Mouse (Mus musculus) midbrain, embryonic 10.5 days (tissue): Measurements from ENCODE around the gene 4930563M21Rik. TPM values are rescaled to one million over a fixed set of nuclear protein-coding genes. Genes with fewer than 3 reads are reported as not detected.
"Not testable (repeated sequence)": the region's sequence is repeated elsewhere in the genome, so short reads cannot be mapped to it uniquely, and the experiment has no call there.

ENCODE experiments used
- DNase-seq: peaks from one replicate; pipeline ENCODE4 v3.0.0-alpha.2; 2017; ENCODE audit warnings: low spot score
- H3K27ac ChIP-seq: fragments of 300-500 bp; sonication (generic); replicated peaks from 2 replicates; pipeline ENCODE4 v1.5.1; 2016; ENCODE audit warnings: mild to moderate bottlenecking
- H3K27me3 ChIP-seq: fragments of 300-500 bp; sonication (generic); 2 replicates; pipeline ENCODE4 v1.6.1; 2016; ENCODE audit warnings: low read depth, mild to moderate bottlenecking; ENCODE audit not compliant: poor library complexity, severe bottlenecking
- H3K36me3 ChIP-seq: fragments of 300-500 bp; sonication (generic); 2 replicates; pipeline ENCODE4 v1.6.1; 2016; ENCODE audit warnings: mild to moderate bottlenecking, moderate library complexity
- H3K4me1 ChIP-seq: fragments of 300-500 bp; sonication (generic); 2 replicates; pipeline ENCODE4 v1.6.1; 2016
- H3K4me3 ChIP-seq: fragments of 300-500 bp; sonication (generic); 2 replicates; pipeline ENCODE4 v1.5.1; 2016; ENCODE audit warnings: mild to moderate bottlenecking, moderate library complexity
- H3K9me3 ChIP-seq: fragments of 300-500 bp; sonication (generic); replicated peaks from 2 replicates; pipeline ENCODE4 v1.6.1; 2016; ENCODE audit warnings: mild to moderate bottlenecking
- WGBS: fragments of 180-500 bp; shearing (Covaris S2); methylation state at CpG from one replicate; pipeline ENCODE4 v1.1.7; 2016; 5-methylcytosine and 5-hydroxymethylcytosine counted together
- polyA plus RNA-seq: library from polyadenylated mRNA; unstranded; fragments of >200 nt; fragmentation: Nextera tagmentation; extraction: Ambion mirVana; gene quantifications from 2 replicates; pipeline ENCODE4 v1.2.1, GENCODE M21; 2016

The 4930563M21Rik gene
- not detected in 2 replicates for polyA plus RNA-seq

DNA sequence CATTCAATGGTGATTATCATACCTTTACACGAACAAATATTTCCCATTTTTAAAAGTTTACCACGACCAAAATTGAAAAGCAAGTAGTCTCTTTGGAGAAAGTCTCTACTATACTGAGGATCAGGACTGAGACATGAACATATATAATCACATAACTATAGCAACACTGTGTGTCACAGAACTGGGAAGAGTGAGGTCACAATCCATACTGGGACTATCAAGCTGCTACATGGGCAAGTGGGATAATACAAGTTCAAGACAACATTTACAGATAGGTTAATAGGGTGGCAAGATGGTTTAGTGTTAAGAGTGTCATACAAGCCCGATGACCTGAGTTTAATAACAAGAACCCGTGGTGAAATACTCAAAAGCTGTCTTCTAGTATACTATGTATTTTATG, at the start of gene 4930563M21Rik:
TSS of gene 4930563M21Rik (minus strand) at position 101 of the 400 bp plus-strand sequence.
- Histone ChIP-seq H3K9me3 (0 out of 2 replicates have a peak, but pooled peaks cover 6% of the 10 kb centered on the region), H3K36me3 (no peaks in the 10 kb centered on the region), H3K27ac (no peak within 1 kb of the TSS), H3K4me3 (no peak within 1 kb of the TSS), H3K4me1 (no peaks in the 10 kb centered on the region), H3K27me3 (no peaks in the 10 kb centered on the region)
- DNase-seq = no peak
- WGBS = 82% methylated on average over 4 of the region's 4 CpGs

DNA sequence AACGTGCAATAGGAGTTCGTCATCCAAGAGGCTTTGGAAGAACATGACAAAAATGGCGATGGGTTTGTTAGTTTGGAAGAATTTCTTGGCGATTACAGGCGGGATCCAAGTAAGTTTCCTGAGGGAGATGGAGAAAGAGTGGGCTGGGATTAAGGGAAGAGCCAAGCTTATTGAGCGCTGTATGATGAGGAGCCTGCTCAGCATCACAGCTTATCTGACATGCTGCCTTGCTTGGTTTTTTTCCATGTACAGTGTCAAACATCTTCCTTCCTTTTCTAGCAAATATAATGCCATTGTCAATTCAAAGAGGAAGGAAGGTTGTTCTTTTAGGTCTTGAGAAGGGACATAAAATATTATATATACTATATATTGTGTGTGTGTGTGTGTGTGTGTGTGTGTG, 45.8 kb upstream of the 4930563M21Rik start:
- H3K27me3 ChIP-seq = no peaks in the 10 kb centered on the region
- 96% methylated on average over 6 of the region's 6 CpGs for WGBS
- peaks cover 99% of the 10 kb centered on the region for H3K36me3 ChIP-seq
- H3K9me3 ChIP-seq = no peaks in the 10 kb centered on the region
- H3K4me3 ChIP-seq = no peak overlapping the region
- H3K27ac ChIP-seq = no peak overlapping the region
- no peak for DNase-seq
- no peaks in the 10 kb centered on the region for H3K4me1 ChIP-seq

DNA sequence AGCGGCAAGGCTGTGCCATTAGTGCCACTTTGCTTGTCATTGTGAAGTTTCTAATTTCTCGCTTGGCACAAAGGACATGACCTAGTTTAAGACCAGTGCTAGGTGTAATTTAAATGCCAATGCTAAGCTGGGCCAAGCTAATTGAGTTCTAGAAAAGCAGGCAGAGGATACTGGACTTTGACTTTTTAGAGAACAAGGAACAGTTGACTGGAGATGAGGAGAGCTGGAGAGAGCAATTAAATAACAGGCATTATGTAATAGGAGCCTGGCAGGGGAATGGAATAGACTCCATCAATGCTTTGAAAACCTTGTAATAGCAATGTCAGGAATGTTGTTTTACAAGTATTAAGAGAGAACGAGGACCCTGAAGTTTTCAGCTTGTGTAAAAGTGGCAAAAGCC, 43.4 kb upstream of the 4930563M21Rik start:
- Histone ChIP-seq H3K27ac (no peak overlapping the region), H3K36me3 (peaks cover 93% of the 10 kb centered on the region), H3K9me3 (no peaks in the 10 kb centered on the region), H3K4me3 (no peak overlapping the region), H3K27me3 (no peaks in the 10 kb centered on the region), H3K4me1 (no peaks in the 10 kb centered on the region)
- 87% methylated on average over 3 of the region's 3 CpGs for WGBS
- no peak for DNase-seq

DNA sequence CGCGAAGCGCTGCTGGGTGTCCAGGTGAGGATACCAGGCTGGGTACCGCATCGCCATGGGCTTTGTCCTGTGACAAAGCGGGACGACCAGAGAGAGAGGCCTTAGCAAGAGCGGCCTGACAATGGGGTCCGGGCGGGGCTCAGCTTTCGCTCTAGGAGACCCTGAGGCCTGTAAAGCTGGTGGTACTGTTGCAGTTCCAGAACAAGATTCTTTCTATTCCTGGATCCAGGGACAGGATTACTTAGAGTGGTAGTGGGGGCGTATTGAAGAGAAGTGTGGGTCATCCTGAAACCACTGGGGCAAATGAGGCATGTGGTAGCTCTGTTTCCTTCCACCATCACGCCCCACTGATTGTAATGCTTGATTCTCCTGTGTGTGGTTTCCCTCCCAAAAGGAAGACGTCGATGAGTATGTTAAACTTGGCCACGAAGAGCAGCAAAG, 31.9 kb upstream of the 4930563M21Rik start:
- no peaks in the 10 kb centered on the region for H3K9me3 ChIP-seq
- H3K4me3 ChIP-seq = peak overlapping the region; percentile 78
- DNase-seq = no peak
- H3K4me1 ChIP-seq = peaks cover 29% of the 10 kb centered on the region
- no peaks in the 10 kb centered on the region for H3K27me3 ChIP-seq
- WGBS = 1% methylated on average over 16 of the region's 16 CpGs
- H3K36me3 ChIP-seq = peaks cover 37% of the 10 kb centered on the region
- peak overlapping the region; percentile 97 for H3K27ac ChIP-seq

DNA sequence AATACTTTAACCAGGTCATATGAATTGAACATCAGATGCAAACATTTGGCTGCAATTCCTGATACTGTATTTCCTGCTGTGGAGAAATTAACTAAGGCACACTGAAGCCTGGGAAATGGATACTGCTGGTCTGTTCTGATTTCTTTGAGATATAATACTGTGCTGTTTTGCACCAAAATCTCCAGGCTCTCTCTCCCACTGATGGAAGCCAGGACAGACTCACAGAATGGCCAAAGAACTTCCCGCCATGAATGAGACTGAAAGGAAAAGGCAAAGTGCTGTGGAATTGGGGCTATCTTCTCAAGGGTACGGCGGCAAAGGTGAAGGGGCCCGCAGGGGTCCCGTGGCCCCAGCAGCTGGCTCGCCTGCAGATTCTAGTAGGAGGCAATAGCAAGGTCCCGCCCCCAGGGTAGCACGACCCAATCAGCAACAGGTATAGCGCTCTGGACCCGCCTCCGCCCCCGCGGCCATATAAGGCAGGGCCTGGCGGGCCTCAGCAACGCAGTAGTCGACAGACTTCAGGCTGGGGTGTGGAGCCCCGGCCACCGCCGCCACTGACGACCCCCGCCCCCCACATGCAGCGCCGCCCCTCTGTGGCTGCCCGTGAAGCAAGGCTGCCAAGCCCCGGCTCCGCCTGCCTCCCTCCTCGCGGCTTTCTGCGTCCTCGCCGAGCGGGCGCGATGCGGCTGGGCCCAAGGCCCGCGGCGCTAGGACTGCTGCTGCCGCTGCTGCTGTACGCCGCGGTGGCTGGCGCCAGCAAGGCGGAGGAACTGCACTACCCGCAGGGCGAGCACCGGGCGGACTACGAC, 31.2 kb upstream of the 4930563M21Rik start, which contains the start of gene Rcn2:
TSS of gene Rcn2 (plus strand) at position 474 of the 809 bp plus-strand sequence.
- Histone ChIP-seq H3K9me3 (no peaks in the 10 kb centered on the region), H3K27ac (peak within 1 kb of the TSS; percentile 97), H3K36me3 (peaks cover 31% of the 10 kb centered on the region), H3K4me3 (peak within 1 kb of the TSS; percentile 78), H3K27me3 (no peaks in the 10 kb centered on the region), H3K4me1 (peaks cover 29% of the 10 kb centered on the region)
- WGBS = under 1% methylated on average over 49 of the region's 49 CpGs
- DNase-seq = peak; percentile 96

DNA sequence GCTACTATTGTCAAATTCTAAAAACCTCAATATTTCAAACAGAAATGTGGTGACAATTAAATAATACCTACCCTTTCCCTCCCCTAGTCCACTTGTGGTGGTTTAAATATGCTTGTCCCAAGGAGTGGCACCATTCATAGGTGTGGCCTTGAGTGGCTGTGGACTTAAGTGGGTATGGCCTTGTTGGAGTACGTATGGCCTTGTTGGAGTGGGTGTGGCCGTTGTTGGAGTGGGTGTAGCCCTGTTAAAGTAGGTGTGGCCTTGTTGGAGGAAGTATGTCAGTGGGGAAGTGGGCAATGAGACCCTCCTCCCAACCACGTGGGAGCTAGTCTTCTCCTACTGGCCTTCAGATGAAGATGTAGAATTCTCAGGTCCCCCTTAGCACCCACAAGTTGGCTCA, 21.9 kb upstream of the 4930563M21Rik start:
- no peaks in the 10 kb centered on the region for H3K36me3 ChIP-seq
- no peaks in the 10 kb centered on the region for H3K27me3 ChIP-seq
- no peak overlapping the region for H3K4me3 ChIP-seq
- no peaks in the 10 kb centered on the region for H3K4me1 ChIP-seq
- H3K27ac ChIP-seq = no peak overlapping the region
- no peaks in the 10 kb centered on the region for H3K9me3 ChIP-seq
- DNase-seq = no peak
- WGBS = 68% methylated on average over 3 of the region's 3 CpGs

DNA sequence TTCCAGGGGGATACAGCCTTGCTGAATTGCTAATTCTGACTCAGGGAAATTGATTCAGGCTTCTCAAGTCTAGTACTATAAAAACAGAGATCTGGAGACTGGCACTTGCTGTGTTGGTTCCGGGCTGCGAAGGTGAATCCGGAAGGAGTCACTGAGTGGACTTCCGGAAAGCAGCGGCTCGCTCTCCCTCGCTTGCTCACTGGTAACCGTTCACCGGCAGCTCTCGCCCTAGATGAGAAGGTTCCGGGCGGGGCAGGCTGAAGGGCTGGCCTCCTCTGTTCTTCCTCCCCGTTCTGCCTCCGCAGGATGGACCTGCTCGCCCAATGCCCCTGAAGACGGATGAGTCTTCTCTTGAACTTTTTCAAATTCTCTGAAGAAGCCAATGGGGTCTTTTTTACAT, 16.9 kb upstream of the 4930563M21Rik start:
- Histone ChIP-seq H3K27me3 (no peaks in the 10 kb centered on the region), H3K4me1 (no peaks in the 10 kb centered on the region), H3K4me3 (no peak overlapping the region), H3K9me3 (no peaks in the 10 kb centered on the region), H3K27ac (no peak overlapping the region), H3K36me3 (no peaks in the 10 kb centered on the region)
- no peak for DNase-seq
- WGBS = 87% methylated on average over 16 of the region's 16 CpGs

DNA sequence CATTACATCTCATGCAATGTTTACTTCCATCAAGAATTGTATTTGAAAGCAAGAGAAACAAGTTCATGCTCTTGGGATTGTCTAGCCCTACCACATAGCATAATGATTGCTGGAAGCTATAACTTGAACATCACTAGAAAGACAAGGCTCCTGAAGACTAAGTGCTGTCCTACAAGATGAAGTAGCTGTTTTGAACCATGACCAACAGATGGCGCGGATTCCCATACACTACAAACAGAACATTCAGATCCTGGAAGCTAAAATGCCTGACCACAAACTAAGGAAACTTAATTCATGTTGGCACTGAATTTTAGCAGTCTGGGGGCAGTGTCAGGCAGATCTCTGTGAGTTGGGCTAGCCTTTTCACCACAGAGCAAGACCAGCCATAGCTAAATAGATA, 14.4 kb upstream of the 4930563M21Rik start:
- WGBS = 52% methylated on average over 2 of the region's 2 CpGs
- Histone ChIP-seq H3K4me3 (no peak overlapping the region), H3K27me3 (no peaks in the 10 kb centered on the region), H3K9me3 (no peaks in the 10 kb centered on the region), H3K4me1 (no peaks in the 10 kb centered on the region), H3K27ac (no peak overlapping the region), H3K36me3 (no peaks in the 10 kb centered on the region)
- no peak for DNase-seq

DNA sequence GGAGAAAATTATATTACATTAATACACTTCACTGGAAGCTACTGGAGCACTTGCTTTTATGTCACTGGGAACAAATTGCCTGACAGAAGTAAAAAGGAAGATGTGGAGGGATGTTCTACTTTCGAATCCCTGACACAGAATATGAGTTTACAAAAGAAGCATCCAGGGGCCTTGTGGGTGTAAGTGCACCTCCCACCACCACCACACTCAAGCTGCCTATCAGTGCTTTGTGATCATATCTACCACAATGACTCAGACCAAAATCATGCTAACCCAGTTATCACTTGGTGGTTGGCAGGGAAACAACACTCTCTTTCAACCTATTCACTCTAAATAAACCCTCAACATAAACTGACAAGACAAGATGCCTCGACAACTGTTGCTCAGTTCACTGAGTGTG, 5.7 kb downstream of the 4930563M21Rik start:
- 60% methylated on average over 1 of the region's 2 CpGs for WGBS
- not testable (repeated sequence) for H3K4me3 ChIP-seq, H3K27ac ChIP-seq, H3K36me3 ChIP-seq, H3K27me3 ChIP-seq, H3K4me1 ChIP-seq, DNase-seq, H3K9me3 ChIP-seq

DNA sequence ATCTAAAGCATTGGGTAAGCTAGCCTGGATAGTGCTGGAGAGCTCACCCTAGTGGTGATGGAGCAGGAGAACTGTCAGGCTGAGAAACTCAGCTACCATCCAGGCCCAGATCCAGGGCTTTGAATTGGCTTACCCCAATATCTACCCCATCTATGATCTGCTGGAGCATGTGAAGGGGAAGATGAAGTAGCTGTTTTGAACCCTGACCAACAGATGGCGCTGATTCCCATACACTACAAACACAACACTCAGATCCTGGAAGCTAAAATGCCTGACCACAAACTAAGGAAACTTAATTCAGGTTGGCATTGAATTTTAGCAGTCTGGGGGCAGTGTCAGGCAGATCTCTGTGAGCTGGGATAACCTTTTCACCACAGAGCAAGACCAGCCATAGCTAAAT, 63.5 kb downstream of the 4930563M21Rik start:
- Histone ChIP-seq H3K27me3 (no peaks in the 10 kb centered on the region), H3K4me3 (no peak overlapping the region), H3K36me3 (peaks cover 46% of the 10 kb centered on the region), H3K4me1 (no peaks in the 10 kb centered on the region), H3K27ac (no peak overlapping the region), H3K9me3 (peaks cover 18% of the 10 kb centered on the region; the same call in 1 of the 2 replicates)
- 14% methylated on average over 1 of the region's 1 CpGs for WGBS
- no peak for DNase-seq

DNA sequence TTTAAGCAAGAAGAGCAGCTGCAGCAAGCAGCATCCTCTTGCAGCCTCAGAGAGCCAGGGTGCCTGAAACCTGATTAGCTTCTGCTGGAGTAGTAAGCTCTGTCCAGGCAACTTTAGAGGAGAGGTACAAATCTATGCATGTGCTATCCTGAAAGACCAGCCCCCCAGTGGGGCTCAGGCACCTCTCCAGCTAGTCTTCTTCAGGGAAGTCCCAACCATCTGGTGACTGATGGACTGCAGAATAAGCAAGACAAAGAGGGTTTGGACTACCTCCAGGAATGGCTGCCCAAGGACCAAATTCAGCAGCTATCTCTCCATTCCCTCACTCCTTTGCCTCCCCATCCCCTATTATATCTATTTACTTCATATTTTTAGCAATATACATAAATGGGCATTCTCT, 69.0 kb downstream of the 4930563M21Rik start:
- Histone ChIP-seq H3K27me3 (no peaks in the 10 kb centered on the region), H3K27ac (no peak overlapping the region), H3K36me3 (peaks cover 19% of the 10 kb centered on the region), H3K4me3 (no peak overlapping the region), H3K9me3 (no peaks in the 10 kb centered on the region), H3K4me1 (peaks cover 27% of the 10 kb centered on the region)
- no peak for DNase-seq

DNA sequence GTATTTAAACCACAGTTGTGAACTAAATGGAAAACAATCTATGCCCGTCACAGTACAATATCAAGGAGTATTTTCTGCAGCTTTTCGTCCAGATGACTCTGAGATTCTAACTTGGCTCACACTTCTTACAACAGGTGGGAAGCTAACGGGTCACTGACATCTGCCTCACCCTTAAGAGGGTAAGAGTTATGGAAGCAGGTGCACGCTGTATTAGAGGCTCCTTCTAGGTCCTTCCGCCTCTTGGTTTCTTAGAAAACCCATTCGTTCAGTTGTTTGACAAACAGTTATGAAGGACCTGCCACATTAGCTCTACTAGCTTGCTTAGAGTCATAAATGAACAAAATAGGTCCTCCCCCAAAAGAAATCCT, 71.7 kb downstream of the 4930563M21Rik start:
- peaks cover 6% of the 10 kb centered on the region; the same call in 1 of the 2 replicates for H3K36me3 ChIP-seq
- peak overlapping the region; percentile 96 for H3K27ac ChIP-seq
- no peak for DNase-seq
- no peaks in the 10 kb centered on the region for H3K27me3 ChIP-seq
- peak overlapping the region; percentile 78 for H3K4me3 ChIP-seq
- H3K4me1 ChIP-seq = peaks cover 27% of the 10 kb centered on the region
- no peaks in the 10 kb centered on the region for H3K9me3 ChIP-seq
- 72% methylated on average over 6 of the region's 6 CpGs for WGBS
